9 mouse cellular contexts compared by ENCODE assay signal in the genomic region with DNA sequence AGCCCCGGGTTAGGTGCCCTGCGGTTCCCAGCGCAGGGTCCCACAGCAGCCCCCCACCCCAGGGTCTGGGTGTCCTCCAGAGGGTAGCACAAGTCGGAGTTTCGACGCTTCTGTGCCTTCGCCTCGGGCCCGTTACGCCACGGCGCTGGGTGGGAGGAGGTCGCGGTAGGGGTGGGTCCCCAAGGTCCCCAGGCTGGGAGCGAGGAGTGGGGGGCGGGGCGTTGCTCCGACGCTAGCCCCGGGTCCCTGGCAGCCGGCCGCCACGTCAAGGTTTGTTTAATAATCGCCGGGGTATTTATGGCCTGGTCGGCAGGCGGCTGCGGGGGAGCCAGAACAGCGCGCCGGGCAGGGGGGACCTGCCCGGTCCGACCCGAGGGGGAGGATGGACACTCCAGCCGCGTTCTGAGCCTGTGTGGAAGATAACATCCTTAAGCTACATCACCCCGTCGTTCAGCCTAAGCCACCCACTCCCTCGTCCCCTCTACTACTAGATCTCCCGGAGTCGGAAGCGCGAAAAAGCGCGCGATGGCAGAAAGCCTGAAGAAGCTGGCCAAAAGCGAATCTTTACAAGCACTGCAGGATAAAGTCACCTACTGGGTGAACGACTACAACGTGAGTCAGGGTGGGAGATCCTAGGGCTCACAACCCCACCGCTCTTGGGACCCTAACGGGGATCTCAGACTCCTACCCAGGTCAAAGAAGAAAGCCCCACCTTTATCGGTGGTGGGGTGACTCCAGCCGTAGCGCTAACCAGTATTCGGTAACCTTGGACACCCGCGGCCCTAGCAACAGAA. TPM values are rescaled to one million over a fixed set of nuclear protein-coding genes. Genes with fewer than 3 reads are reported as not detected.
DNase-seq lines count a peak whose midpoint lies in the region; ATAC-seq lines count a peak whose summit lies in the region.
"Had no signal": no experiment of that assay in that cellular context is flagged by ENCODE, and none has a peak within 500 bp of the region (broad histone marks: within the 10 kb centered on the region; RNA-seq: fewer than 3 reads in every experiment).

A gene (plus strand): TSS at position 319 of the 794 bp plus-strand sequence.

- peak within 1 kb of the TSS; percentile 14; the same call in 1 of the 2 replicates for H3K9ac ChIP-seq in forebrain, embryonic 15.5 days (replicated peaks)
- H3K9ac ChIP-seq in intestine, embryonic 16.5 days (ENCODE audit: low read depth, low read length): peak within 1 kb of the TSS; percentile 61

- H3K27ac ChIP-seq in forebrain, embryonic 15.5 days (replicated peaks): no peak within 1 kb of the TSS
- no peak within 1 kb of the TSS for H3K27ac ChIP-seq in intestine, embryonic 16.5 days (ENCODE audit: low read length)

- 0 out of 2 replicates have a peak, but pooled peaks have one; percentile 21 for ATAC-seq in forebrain, embryonic 15.5 days (replicated peaks)
- no peak for ATAC-seq in intestine, embryonic 16.5 days
- 0 out of 2 replicates have a peak, but pooled peaks have one; percentile 15 for ATAC-seq in megakaryocyte-erythroid progenitor cell, adult 5-6 weeks (replicated peaks; ENCODE audit: low FRiP score, low TSS enrichment, poor library complexity, severe bottlenecking)
- ATAC-seq: Patski had no signal

- DNase-seq in gastrocnemius, postnatal 10 days: peak; percentile 34
- DNase-seq in gastrocnemius, adult 18-20 months (ENCODE audit: low spot score): no peak
- DNase-seq in Muller cell, postnatal 12 days (ENCODE audit: inconsistent ontology term): peak; percentile 54
- peak; percentile 27 for DNase-seq in thymus, postnatal 14 days
- no peak for DNase-seq in frontal cortex, postnatal 10 days (ENCODE audit: low spot score in 2 of 2)

- H3K9me3 ChIP-seq in forebrain, embryonic 15.5 days: no peaks in the 10 kb centered on the region
- no peaks in the 10 kb centered on the region for H3K9me3 ChIP-seq in intestine, embryonic 16.5 days (ENCODE audit: control insufficient read depth, low read length)

- peaks cover 48% of the 10 kb centered on the region for H3K27me3 ChIP-seq in forebrain, embryonic 15.5 days
- H3K27me3 ChIP-seq in intestine, embryonic 16.5 days (replicated peaks; ENCODE audit: control insufficient read depth, insufficient read depth, low read length): peaks cover 42% of the 10 kb centered on the region

- H3K4me2 ChIP-seq in forebrain, embryonic 15.5 days (replicated peaks): peak within 1 kb of the TSS; percentile 90
- peak within 1 kb of the TSS; percentile 89 for H3K4me2 ChIP-seq in intestine, embryonic 16.5 days (ENCODE audit: low read depth, low read length)

- no peaks in the 10 kb centered on the region for H3K36me3 ChIP-seq in forebrain, embryonic 15.5 days
- H3K36me3 ChIP-seq in intestine, embryonic 16.5 days (ENCODE audit: control insufficient read depth, insufficient read depth, low read length): no peaks in the 10 kb centered on the region

- under 1% methylated on average over 55 of the region's 57 CpGs for WGBS in forebrain, embryonic 15.5 days
- under 1% methylated on average over 57 of the region's 57 CpGs for WGBS in intestine, embryonic 16.5 days

- peak within 1 kb of the TSS; percentile 43 for H3K4me3 ChIP-seq in forebrain, embryonic 15.5 days
- peak within 1 kb of the TSS; percentile 53 for H3K4me3 ChIP-seq in intestine, embryonic 16.5 days (ENCODE audit: low read length)

- peaks cover 30% of the 10 kb centered on the region for H3K4me1 ChIP-seq in forebrain, embryonic 15.5 days
- H3K4me1 ChIP-seq in intestine, embryonic 16.5 days (ENCODE audit: control insufficient read depth, insufficient read depth, low read length): peaks cover 21% of the 10 kb centered on the region

RNA-seq across cellular contexts. Expression of the gene that starts here (rescaled TPM):
- total RNA-seq in gastrocnemius, postnatal 10 days (2021): under 1 TPM; 0.14 to 0.27 TPM
- under 1 TPM in 1 of 2 experiments, not detected in 1; 0.14 TPM for total RNA-seq in gastrocnemius, adult 18-20 months (2021)
- polyA plus RNA-seq in forebrain, embryonic 15.5 days (2015; fragmentation: Nextera tagmentation; extraction: Ambion mirVana): 0.17 and 0.78 TPM in 2 replicates
- 0.31 and 0.55 TPM in 2 replicates for polyA plus RNA-seq in intestine, embryonic 16.5 days (2015; fragmentation: Nextera tagmentation; extraction: Ambion mirVana)
- total RNA-seq in megakaryocyte-erythroid progenitor cell, adult 5-6 weeks (2014; fragmentation: Nextera tagmentation): not detected in 2 replicates
- not detected in 2 replicates for total RNA-seq in megakaryocyte-erythroid progenitor cell, adult 5-6 weeks (2017)
- polyA plus RNA-seq: Patski had no signal

Comparison
In these comparisons a context has a peak if more than half of its experiments do, and no peak if none do; other contexts are left out.
1. Peak in DNase-seq in gastrocnemius, postnatal 10 days; RNA of the gene not detected or under 1 TPM.
2. Peak in ATAC-seq, H3K4me3 ChIP-seq, H3K9ac ChIP-seq and H3K4me2 ChIP-seq in forebrain, embryonic 15.5 days; RNA of the gene not detected or under 1 TPM.
3. Peak in ATAC-seq in megakaryocyte-erythroid progenitor cell, adult 5-6 weeks; RNA of the gene not detected or under 1 TPM.
4. DNase-seq: peak in Muller cell, postnatal 12 days (single experiment) and thymus, postnatal 14 days (single experiment); none in gastrocnemius, adult 18-20 months (single experiment) and frontal cortex, postnatal 10 days (0 of 2).